Mouse (Mus musculus) kidney, postnatal 4 days (tissue): ENCODE results near the gene Tjp1.

ENCODE experiments used
- DNase-seq, 2 experiments: peaks; one replicate each; pipeline ENCODE4 v3.0.0; 2021; ENCODE audit warnings: mixed read lengths in 2 of 2

The Tjp1 gene

GRCm38 (mm10) chr7:65527071-65528007, at the start of gene Tjp1:
Gene Tjp1, minus strand, starts transcription at chr7:65527781.
- peak; percentile 33 to 40 for DNase-seq

DNA sequence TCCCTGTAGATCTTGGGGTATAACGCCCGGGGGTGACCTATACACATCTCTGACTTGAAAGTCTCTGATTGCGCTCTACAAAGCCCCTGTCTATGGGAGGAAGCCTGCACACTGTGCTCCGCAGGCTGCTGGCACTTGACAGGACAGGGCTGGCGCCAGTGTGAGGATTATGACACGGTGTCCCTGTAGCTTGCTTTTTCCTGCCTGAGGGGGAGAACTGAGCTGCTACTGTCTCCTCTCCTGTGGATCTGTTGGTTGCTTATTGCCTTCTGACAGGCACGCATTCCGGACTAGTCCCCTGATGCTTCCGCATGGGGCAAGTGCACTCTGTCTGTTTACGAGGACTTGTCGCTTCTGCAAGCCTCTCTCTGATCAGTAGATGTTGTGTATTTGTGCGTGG, 49.5 kb upstream of the Tjp1 start:
- peak in 1 of 2 experiments; percentile 2 for DNase-seq

- no peak for DNase-seq
Observed at GRCm38 (mm10) chr7:65572731-65573130, 45.1 kb upstream of the Tjp1 start.

DNA sequence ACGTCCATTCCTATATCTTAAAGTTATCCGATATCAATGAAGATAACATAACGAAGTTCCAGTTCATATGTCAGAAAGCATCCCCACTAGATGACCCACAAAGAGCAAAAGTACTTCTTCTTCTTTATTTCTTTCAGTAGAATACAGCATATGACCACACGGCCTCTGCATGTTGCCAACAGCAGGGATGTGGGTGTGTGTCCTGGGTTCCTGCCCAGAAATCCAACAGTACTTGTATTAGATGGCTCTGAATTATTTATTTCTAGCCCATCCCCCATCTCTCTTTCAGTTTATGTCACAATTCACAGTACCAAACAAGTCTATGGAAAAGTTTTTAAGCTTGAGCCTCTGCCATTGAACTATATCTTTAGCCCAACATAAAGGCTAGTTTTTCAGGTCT, 43.1 kb upstream of the Tjp1 start:
- DNase-seq: no peak

GRCm38 (mm10) chr7:65555996-65556395, 28.4 kb upstream of the Tjp1 start:
- DNase-seq: no peak

GRCm38 (mm10) chr7:65545741-65546140, 18.2 kb upstream of the Tjp1 start:
- DNase-seq: no peak

DNA sequence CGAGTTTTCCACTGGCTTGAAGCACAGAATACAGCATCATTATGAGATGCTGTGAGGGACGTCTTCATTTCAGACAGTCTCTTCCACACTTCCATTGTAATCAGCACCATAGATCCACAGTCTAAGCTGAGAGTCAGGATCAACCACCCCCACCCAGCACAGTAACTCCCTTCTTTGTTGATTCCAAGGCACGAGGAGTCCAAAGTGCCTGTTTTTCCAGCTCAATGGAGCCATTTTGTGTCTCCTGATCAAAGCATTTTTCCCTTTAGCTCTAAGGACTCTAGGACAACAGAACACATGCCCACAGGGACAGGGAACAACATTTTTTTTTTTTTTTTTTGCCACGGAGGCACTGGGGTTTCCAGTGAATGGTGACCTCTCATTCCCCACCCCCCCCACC, 5.1 kb upstream of the Tjp1 start:
- DNase-seq: no peak

GRCm38 (mm10) chr7:65523116-65523515, 4.5 kb downstream of the Tjp1 start:
- no peak for DNase-seq

DNA sequence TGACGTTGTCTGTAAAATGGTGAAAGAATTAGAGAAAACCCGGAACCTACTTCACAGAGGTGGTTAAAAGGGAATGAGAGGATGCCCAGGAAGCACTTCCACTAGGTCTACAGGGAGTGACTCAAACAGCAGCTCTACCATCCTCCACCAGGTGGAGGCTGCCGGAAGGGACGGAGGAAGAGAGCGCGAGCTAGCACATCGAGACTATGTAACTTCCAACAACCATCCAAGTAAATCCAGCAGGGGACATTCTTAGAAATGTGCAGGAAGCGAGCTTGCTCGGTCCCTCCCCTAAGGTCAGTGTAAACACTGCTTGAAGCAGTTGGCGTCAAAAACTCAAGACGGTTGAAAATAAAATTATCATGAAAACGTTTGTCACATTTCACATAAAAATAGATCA, 5.1 kb downstream of the Tjp1 start:
- DNase-seq: peak in 1 of 2 experiments; percentile 33

- DNase-seq: no peak
Observed at GRCm38 (mm10) chr7:65520622-65521021, 7.0 kb downstream of the Tjp1 start.

DNA sequence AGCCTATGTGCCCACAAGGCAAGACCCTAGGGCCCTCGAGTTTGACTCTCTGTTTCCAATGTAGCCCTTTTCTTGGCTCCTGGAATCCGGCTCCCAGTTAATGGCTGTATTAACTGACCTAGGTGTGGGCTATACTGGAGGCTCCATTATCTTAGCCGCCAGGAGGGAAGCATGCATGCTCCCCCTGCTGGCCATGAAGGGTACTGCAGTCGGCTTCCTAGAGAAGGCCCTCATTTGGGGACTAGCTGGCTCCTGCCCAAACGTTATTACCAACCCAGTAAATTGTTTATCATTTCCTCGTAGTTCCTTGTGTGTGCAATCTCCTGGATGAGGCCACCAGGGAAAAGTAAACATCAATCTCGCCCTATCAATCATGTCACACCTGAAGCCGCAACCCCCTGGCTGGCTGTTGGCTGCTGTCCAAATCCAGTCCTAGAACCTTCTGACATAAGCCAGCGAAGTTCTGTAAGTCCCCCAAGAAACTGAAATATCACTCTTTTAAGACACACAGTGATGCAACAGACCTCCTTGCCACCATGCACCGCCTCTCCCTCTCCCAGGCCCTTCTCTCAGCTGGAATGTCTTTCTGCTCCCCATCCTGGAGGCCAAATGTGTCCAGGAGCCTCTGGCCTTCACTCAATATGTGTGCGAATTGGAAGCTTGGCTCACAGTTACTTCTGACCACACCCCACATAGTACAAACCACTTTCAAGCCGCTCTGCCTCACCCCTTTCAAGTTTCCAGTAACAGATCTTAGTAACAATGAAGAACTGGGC, 7.6 kb downstream of the Tjp1 start:
- peak; percentile 89 to 90 for DNase-seq

GRCm38 (mm10) chr7:65516903-65517302, 10.7 kb downstream of the Tjp1 start:
- no peak for DNase-seq

DNA sequence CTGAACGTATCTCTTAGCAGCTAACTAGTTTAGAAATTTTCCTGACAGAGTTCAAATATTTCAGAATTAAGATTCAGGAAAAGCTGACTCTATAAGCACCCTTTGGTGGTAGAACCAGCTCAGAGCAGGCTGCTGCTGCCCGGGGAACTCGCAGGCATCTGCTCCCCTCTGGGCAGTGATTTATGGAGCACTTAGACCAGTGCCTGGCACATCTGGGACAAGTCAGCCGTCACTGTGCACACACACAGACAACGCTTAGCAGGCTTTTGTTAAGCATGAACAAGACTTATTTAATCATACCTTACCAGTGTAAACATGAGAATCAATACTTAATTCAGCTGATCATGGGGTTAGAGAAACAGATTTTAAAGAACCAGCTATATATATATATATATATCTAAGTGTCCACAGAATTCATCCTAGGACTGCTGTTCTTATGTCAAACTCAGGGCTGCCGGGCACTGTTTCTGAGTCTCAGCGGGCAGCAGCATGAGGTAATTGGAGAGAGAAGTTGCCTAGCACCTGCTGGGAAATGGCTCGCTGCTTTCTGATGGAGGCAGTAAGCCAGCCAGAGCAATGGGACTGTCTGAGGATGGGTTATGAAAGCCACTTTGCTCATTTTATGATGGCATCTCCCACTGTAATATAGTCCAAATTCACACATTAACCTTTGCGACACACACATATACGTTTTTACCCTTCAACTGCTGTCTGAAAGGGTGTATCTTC, 14.0 kb downstream of the Tjp1 start:
- no peak for DNase-seq

GRCm38 (mm10) chr7:65509357-65509756, 18.2 kb downstream of the Tjp1 start:
- no peak for DNase-seq

DNA sequence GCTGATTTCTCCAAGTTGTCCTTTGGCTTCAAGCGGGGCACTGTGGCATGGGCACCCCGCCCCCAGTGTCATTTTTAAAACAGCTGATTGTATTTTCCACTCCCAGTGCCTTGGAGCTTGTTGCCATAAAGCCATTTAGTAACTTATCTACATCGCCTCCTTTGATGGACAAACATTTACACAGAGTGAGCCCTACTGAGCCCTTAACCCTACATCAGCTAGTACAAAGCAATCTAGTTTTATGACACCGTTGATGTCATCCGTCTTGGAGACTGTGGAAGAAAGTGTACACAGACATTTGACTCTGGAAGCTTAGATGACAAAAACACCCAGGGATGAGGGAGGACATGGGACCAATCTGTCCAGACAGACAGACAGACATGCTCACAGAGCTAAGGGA, 20.2 kb downstream of the Tjp1 start:
- DNase-seq: no peak

DNA sequence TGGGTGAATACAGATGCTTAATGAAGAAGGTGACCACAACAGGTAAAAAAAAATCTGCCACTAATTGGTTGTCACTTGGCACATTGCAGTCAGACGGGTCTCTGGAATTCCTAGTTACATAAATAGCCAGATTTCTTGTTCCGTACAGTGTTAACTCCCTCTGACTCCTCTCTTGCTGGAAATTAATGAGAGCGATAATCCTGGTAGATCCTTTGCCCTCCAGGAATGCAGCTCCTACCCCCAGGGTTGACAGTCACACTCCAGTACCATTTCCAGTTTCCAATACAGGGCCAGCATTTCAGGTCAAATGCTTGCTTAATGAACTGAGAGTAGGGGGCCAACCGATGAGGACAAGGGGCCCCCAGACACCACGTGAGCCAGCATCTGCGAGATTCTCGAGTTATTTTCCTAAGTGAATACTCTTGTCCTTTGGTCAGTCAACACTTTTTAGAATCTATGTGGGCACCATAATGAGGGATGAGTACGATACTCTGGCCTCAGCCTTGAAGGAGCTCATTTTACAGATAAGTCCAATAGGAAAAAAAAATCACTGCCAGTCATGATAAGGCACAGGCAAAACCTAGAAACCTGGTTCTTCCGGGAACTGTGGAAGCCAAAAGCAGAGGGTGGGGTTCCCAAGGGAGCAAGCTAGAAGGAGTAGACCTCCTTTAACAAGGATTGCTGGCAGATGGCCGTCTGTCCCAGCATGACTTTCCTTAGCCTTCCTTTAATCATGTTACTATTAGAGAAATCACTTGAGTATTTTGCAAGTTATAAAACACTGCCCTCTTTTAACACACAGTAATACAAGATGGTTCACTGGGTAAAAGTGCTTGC, 24.9 kb downstream of the Tjp1 start:
- DNase-seq: no peak

GRCm38 (mm10) chr7:65500746-65501145, 26.8 kb downstream of the Tjp1 start:
- peak in 1 of 2 experiments; percentile 43 for DNase-seq

- peak; percentile 88 to 90 for DNase-seq
Observed at GRCm38 (mm10) chr7:65497733-65498583, 29.6 kb downstream of the Tjp1 start.

DNA sequence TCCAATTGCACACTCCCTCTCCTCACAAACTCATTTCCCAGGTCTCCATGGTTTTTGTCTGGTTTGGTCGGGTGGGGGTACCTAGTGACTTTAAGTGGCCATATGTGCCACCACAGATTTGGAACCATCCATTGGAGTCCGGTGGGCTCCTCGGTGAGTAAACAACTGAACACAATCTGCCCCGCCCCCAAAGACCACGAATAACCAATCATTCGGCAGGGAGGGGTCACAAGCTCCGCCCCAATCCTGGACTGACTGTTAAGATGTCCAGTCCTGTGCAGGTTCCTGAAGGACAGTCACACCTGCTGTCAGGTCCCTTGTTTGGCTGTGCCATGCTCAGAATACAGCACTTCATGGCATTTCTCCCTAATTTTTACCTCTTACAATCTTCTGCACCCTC, 37.1 kb downstream of the Tjp1 start:
- DNase-seq: no peak

- DNase-seq: no peak
Observed at GRCm38 (mm10) chr7:65489742-65490141, 37.8 kb downstream of the Tjp1 start.

DNA sequence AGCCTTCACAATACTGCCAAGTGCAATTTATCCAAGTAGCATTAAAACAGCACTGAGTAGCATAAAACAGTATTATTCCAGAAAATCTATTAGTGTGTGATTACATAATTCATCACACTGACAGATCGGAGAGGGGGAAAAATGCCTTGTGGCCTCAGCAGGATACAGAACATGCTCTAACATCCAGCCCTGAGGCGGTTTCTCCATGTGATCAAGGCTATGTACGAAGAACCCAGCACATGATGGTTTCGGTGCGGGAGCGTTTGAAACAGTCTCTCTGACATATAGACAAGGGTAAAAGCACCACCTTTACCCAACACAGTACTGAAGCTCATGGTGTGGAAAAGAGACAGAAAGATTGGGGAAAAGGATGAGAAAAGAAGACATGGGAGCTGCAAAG, 38.4 kb downstream of the Tjp1 start:
- DNase-seq: no peak
